Mouse (Mus musculus): ENCODE results near the gene Pih1d3. TPM values are rescaled to one million over a fixed set of nuclear protein-coding genes. Genes with fewer than 3 reads are reported as not detected.

Pih1d3 gene
- polyA plus RNA-seq (2012; rRNA removed; ENCODE audit: low replicate concordance): not detected in 2 replicates

GRCm38 (mm10) chr1:31222564-31222963 is at the start of gene Pih1d3, which contains the start of gene 4931428L18Rik:
Pih1d3 (plus strand) TSS chr1:31222838.
4931428L18Rik (minus strand) TSS chr1:31222684.

GRCm38 (mm10) chr1:31176101-31176500 is 46.5 kb upstream of the Pih1d3 start, which contains the start of gene Lgsn:
Lgsn (plus strand) TSS chr1:31176401.

Other genes with a start within 250 kb of the Pih1d3 start
- gene AC153137.1, start 244.9 kb upstream of the Pih1d3 start, polyA plus RNA-seq (2012; rRNA removed; ENCODE audit: low replicate concordance): not detected in 2 replicates
- not detected in 2 replicates for gene Lgsn, start 46.4 kb upstream of the Pih1d3 start, polyA plus RNA-seq (2012; rRNA removed; ENCODE audit: low replicate concordance)
- 0.91 and 3.1 TPM in 2 replicates for gene 4931428L18Rik, start 154 bp upstream of the Pih1d3 start, polyA plus RNA-seq (2012; rRNA removed; ENCODE audit: low replicate concordance)